Mouse (Mus musculus) spleen, postnatal 36 days (tissue): ENCODE data around the gene Ctnnbl1.

Experiments used
- DNase-seq, 2 experiments: peaks; one replicate each; pipeline ENCODE4 v3.0.0; 2022; ENCODE audit warnings: low spot score in 2 of 2, mixed read lengths in 1 of 2

Ctnnbl1 gene

GRCm38 (mm10) chr2:157750926-157751588 is 13.9 kb downstream of the Ctnnbl1 start:
- DNase-seq, result no peak

GRCm38 (mm10) chr2:157751589-157752373 is 14.6 kb downstream of the Ctnnbl1 start:
- DNase-seq, result no peak

GRCm38 (mm10) chr2:157752374-157752743 is 15.2 kb downstream of the Ctnnbl1 start:
- DNase-seq, result no peak

- no peak for DNase-seq
Observed at GRCm38 (mm10) chr2:157755771-157756170, 18.6 kb downstream of the Ctnnbl1 start.

GRCm38 (mm10) chr2:157756193-157756592 is 19.0 kb downstream of the Ctnnbl1 start:
- no peak for DNase-seq

- no peak for DNase-seq
Observed at GRCm38 (mm10) chr2:157758395-157758794, 21.2 kb downstream of the Ctnnbl1 start.

GRCm38 (mm10) chr2:157759717-157760116 is 22.5 kb downstream of the Ctnnbl1 start:
- DNase-seq, result no peak

GRCm38 (mm10) chr2:157762903-157763302 is 25.7 kb downstream of the Ctnnbl1 start:
- DNase-seq, result no peak

- no peak for DNase-seq
Observed at GRCm38 (mm10) chr2:157766591-157766990, 29.4 kb downstream of the Ctnnbl1 start.

- no peak for DNase-seq
Observed at GRCm38 (mm10) chr2:157768682-157769429, 31.7 kb downstream of the Ctnnbl1 start.

- no peak for DNase-seq
Observed at GRCm38 (mm10) chr2:157770761-157771160, 33.6 kb downstream of the Ctnnbl1 start.

- DNase-seq, result no peak
Observed at GRCm38 (mm10) chr2:157773661-157774060, 36.5 kb downstream of the Ctnnbl1 start.

- DNase-seq, result no peak
Observed at GRCm38 (mm10) chr2:157775957-157776356, 38.8 kb downstream of the Ctnnbl1 start.

- no peak for DNase-seq
Observed at GRCm38 (mm10) chr2:157780956-157781355, 43.8 kb downstream of the Ctnnbl1 start.

- no peak for DNase-seq
Observed at GRCm38 (mm10) chr2:157783152-157783551, 46.0 kb downstream of the Ctnnbl1 start.

GRCm38 (mm10) chr2:157784238-157784637 is 47.0 kb downstream of the Ctnnbl1 start:
- DNase-seq, result no peak

GRCm38 (mm10) chr2:157784647-157785046 is 47.4 kb downstream of the Ctnnbl1 start:
- DNase-seq, result no peak

GRCm38 (mm10) chr2:157789226-157789625 is 52.0 kb downstream of the Ctnnbl1 start:
- no peak for DNase-seq

- no peak for DNase-seq
Observed at GRCm38 (mm10) chr2:157790836-157791495, 53.8 kb downstream of the Ctnnbl1 start.

- DNase-seq, result no peak
Observed at GRCm38 (mm10) chr2:157791528-157792162, 54.4 kb downstream of the Ctnnbl1 start.

GRCm38 (mm10) chr2:157792840-157793552 is 55.8 kb downstream of the Ctnnbl1 start:
- no peak for DNase-seq
